Mouse (Mus musculus) stomach, postnatal 0 days (tissue): ENCODE results near the gene Dhx38. TPM values are rescaled to one million over a fixed set of nuclear protein-coding genes. Genes with fewer than 3 reads are reported as not detected.

ENCODE experiments used
- ATAC-seq: fragments of 200-750 bp; cut with Nextera tagmentation; 2 replicates; pipeline ENCODE4 v1.8.0; 2017; ENCODE audit not compliant: low FRiP score, low TSS enrichment
- DNase-seq: peaks from one replicate; pipeline ENCODE4 v3.0.0-alpha.2; 2016; ENCODE audit warnings: low spot score
- H3K27ac ChIP-seq: fragments of 300-500 bp; sonication (generic); replicated peaks from 2 replicates; pipeline ENCODE4 v1.5.1; 2014; ENCODE audit warnings: mild to moderate bottlenecking, control low read depth
- H3K27me3 ChIP-seq: fragments of 300-500 bp; sonication (generic); 2 replicates; pipeline ENCODE4 v1.6.1; 2014; ENCODE audit warnings: low read length; ENCODE audit not compliant: control insufficient read depth, insufficient read depth
- H3K36me3 ChIP-seq: fragments of 300-500 bp; sonication (generic); 2 replicates; pipeline ENCODE4 v1.6.1; 2014; ENCODE audit warnings: low read length, mixed read lengths; ENCODE audit not compliant: control insufficient read depth, insufficient read depth
- H3K4me1 ChIP-seq: fragments of 300-500 bp; sonication (generic); replicated peaks from 2 replicates; pipeline ENCODE4 v1.6.1; 2014; ENCODE audit warnings: antibody characterized with exemption; ENCODE audit not compliant: control insufficient read depth, insufficient read depth
- H3K4me2 ChIP-seq: fragments of 300-500 bp; sonication (generic); replicated peaks from 2 replicates; pipeline ENCODE4 v1.6.1; 2014; ENCODE audit warnings: low read depth, mild to moderate bottlenecking, control low read depth, moderate library complexity
- H3K4me3 ChIP-seq: fragments of 300-500 bp; sonication (generic); 2 replicates; pipeline ENCODE4 v1.5.1; 2014; ENCODE audit warnings: low read depth, low read length, control low read depth
- H3K9ac ChIP-seq: fragments of 300-500 bp; sonication (generic); 2 replicates; pipeline ENCODE4 v1.6.1; 2014; ENCODE audit warnings: mild to moderate bottlenecking, low read length, control low read depth, mixed read lengths
- H3K9me3 ChIP-seq: fragments of 300-500 bp; sonication (generic); 2 replicates; pipeline ENCODE4 v1.6.1; 2016; ENCODE audit warnings: low read length; ENCODE audit not compliant: control insufficient read depth
- CTCF ChIP-seq: IDR thresholded peaks from 2 replicates; pipeline ENCODE4 v1.5.1; 2016; ENCODE audit warnings: antibody characterized with exemption, low read depth, mild to moderate bottlenecking, moderate library complexity
- EP300 ChIP-seq: optimal IDR thresholded peaks from 2 replicates; pipeline ENCODE3; 2016; ENCODE audit warnings: antibody characterized with exemption
- WGBS: fragments of 180-500 bp; shearing (Covaris S2); extraction: QIAGEN DNeasy Blood & Tissue Kit; methylation state at CpG from one replicate; pipeline ENCODE4 v1.1.7; 2014; 5-methylcytosine and 5-hydroxymethylcytosine counted together
- polyA plus RNA-seq: library from polyadenylated mRNA; unstranded; fragments of >200 nt; fragmentation: Nextera tagmentation; extraction: Ambion mirVana; gene quantifications from 2 replicates; pipeline ENCODE4 v1.2.1, GENCODE M21; 2015

The Dhx38 gene
- polyA plus RNA-seq, 1 experiment from 2014 or later = 7.0 TPM

DNA sequence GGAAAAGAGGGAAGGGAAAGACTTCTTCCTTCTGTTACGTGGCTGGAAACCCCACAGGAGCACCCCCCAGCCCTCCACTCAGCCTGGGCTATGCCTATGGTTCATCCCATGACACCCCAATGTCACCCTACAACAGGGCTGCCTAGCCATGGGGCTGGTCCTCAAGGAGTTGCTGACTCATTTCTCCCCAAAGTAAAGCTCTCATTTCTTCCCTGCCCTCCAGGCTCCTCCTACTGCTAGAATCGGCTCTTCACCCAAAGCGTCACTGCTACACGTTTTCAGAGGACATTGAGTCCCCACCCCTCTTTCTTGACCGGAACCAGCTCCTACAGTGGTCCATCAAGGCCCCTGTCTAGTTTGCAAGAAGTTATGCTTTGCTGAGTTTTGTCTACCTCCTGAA, 23.5 kb downstream of the Dhx38 start:
- no peak overlapping the region for H3K4me3 ChIP-seq
- no peaks in the 10 kb centered on the region for H3K9me3 ChIP-seq
- 0 out of 2 replicates have a peak overlapping the region, but pooled peaks have one; percentile 4 for H3K27ac ChIP-seq
- TF ChIP-seq CTCF (no peak), EP300 (no peak)
- no peak for ATAC-seq
- H3K4me2 ChIP-seq = no peak overlapping the region
- no peaks in the 10 kb centered on the region for H3K36me3 ChIP-seq
- no peaks in the 10 kb centered on the region for H3K27me3 ChIP-seq
- no peak for DNase-seq
- 62% methylated on average over 5 of the region's 5 CpGs for WGBS
- H3K4me1 ChIP-seq = no peaks in the 10 kb centered on the region
- no peak overlapping the region for H3K9ac ChIP-seq

GRCm38 (mm10) chr8:109536703-109537102, 29.0 kb downstream of the Dhx38 start:
- Histone ChIP-seq H3K4me3 (no peak overlapping the region), H3K4me1 (no peaks in the 10 kb centered on the region), H3K36me3 (no peaks in the 10 kb centered on the region), H3K9ac (no peak overlapping the region), H3K4me2 (no peak overlapping the region), H3K27ac (no peak overlapping the region), H3K9me3 (no peaks in the 10 kb centered on the region), H3K27me3 (no peaks in the 10 kb centered on the region)
- ATAC-seq = peak; percentile 79
- TF ChIP-seq EP300 (no peak), CTCF (peak; percentile 86)
- 7% methylated on average over 4 of the region's 5 CpGs for WGBS
- peak; percentile 84 for DNase-seq

DNA sequence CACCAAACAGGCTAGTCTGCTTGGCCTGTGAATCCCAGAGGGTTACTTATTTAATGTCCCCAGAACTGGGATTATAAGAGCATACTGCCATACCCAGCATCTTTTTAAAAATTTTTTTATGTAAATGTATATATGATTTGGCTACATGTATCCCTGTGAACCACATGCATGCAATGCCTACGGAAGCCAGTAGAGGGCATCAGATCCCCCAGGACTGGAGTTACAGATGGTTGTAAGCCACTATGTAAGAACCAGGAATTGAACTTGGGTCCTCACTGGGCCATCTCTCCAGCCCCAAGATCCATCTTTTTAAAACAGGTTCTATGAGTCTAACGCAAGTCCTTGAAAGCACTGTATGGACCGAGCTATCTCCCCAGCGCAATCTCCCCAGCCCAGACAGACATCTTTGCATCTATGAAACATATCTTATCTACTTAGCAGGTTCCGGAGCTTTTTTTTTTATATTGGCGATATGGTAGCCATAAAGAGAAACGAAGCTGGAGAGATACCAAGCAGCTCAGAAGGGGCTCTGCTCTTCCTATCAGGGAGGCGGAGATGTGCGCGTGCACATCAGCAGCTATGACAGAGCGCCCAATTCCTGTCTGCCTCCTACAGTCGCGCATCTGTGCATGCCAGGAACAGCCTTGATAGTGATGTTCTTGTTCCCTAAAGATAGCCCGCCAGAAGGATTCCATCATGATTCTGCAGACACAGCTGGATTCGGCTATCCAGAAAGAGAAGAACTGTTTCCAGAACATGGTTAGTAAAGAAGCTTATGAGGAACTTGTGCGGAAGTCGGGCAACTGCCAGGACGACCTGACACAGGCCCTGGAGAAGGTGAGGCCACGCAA, 30.3 kb downstream of the Dhx38 start:
- Histone ChIP-seq H3K36me3 (no peaks in the 10 kb centered on the region), H3K4me3 (no peak overlapping the region), H3K27me3 (no peaks in the 10 kb centered on the region), H3K9ac (no peak overlapping the region), H3K4me1 (no peaks in the 10 kb centered on the region), H3K9me3 (no peaks in the 10 kb centered on the region), H3K27ac (no peak overlapping the region), H3K4me2 (no peak overlapping the region)
- no peak for ATAC-seq
- WGBS = 81% methylated on average over 19 of the region's 19 CpGs
- TF ChIP-seq EP300 = no peak
- TF ChIP-seq CTCF = peak; percentile 66
- peak; percentile 47 for DNase-seq

DNA sequence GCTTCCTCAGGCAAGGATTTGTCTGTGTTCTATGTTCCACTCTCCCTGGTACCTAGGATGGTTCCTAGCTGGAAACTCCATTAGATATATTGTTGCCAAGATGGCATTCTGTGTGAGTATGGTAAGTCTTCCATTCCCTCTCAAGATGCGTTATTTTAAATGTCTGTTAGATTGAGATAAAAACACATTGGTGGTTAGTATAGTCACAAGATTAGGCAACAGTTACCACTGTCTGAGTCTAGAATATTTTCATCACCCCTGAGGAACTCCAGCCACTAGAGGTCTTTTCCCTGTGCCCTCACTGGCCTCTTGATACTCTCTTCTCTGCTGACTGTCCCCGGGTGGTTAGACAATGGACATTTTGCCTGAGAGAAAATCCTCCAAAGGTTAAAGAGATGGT, 41.7 kb downstream of the Dhx38 start:
- WGBS = 68% methylated on average over 2 of the region's 2 CpGs
- TF ChIP-seq EP300 (no peak), CTCF (no peak)

GRCm38 (mm10) chr8:109505560-109505959, 60.1 kb downstream of the Dhx38 start:
- Histone ChIP-seq H3K27me3 (no peaks in the 10 kb centered on the region), H3K9ac (no peak overlapping the region), H3K36me3 (no peaks in the 10 kb centered on the region), H3K9me3 (no peaks in the 10 kb centered on the region), H3K4me3 (no peak overlapping the region), H3K4me2 (no peak overlapping the region), H3K27ac (no peak overlapping the region), H3K4me1 (no peaks in the 10 kb centered on the region)
- TF ChIP-seq CTCF (no peak), EP300 (no peak)
- DNase-seq (no peak), ATAC-seq (no peak)
- 82% methylated on average over 5 of the region's 5 CpGs for WGBS

More for the DNA sequence above, 41.7 kb downstream of the Dhx38 start:
- Histone ChIP-seq H3K27me3 (no peaks in the 10 kb centered on the region), H3K9me3 (no peaks in the 10 kb centered on the region), H3K9ac (no peak overlapping the region), H3K4me1 (no peaks in the 10 kb centered on the region), H3K27ac (no peak overlapping the region), H3K4me2 (no peak overlapping the region), H3K4me3 (no peak overlapping the region), H3K36me3 (no peaks in the 10 kb centered on the region)
- no peak for DNase-seq
- no peak for ATAC-seq

DNA sequence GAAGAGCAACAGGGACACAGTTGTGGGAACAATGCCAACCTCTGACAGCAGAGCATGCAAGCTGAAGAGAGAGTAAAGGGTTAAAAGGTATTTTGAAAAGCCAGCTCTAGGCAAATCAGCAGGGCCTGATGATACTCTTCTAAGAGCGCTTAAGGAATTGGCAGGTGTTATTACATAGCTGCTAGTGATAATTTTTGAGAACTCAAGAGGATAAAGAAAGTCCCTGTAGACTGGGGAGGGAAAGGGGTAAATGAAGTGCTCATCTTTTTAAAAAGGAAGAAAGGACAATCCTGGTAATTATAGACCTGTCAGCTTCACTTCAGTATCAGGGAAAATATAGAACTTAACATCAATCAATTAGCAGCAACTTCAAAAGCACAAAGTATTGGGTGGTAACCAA, 62.1 kb downstream of the Dhx38 start:
- no peak overlapping the region for H3K4me3 ChIP-seq
- H3K9me3 ChIP-seq = no peaks in the 10 kb centered on the region
- no peak overlapping the region for H3K4me2 ChIP-seq
- H3K36me3 ChIP-seq = no peaks in the 10 kb centered on the region
- WGBS = 64% methylated on average over 1 of the region's 1 CpGs
- H3K27ac ChIP-seq = no peak overlapping the region
- ATAC-seq (no peak), DNase-seq (no peak)
- H3K4me1 ChIP-seq = no peaks in the 10 kb centered on the region
- TF ChIP-seq EP300 (no peak), CTCF (no peak)
- H3K27me3 ChIP-seq = no peaks in the 10 kb centered on the region
- H3K9ac ChIP-seq = no peak overlapping the region
